Mouse (Mus musculus): Measurements from ENCODE around the gene Mthfsl. TPM values are rescaled to one million over a fixed set of nuclear protein-coding genes. Genes with fewer than 3 reads are reported as not detected.
"Not testable (repeated sequence)": the region's sequence is repeated elsewhere in the genome, so short reads cannot be mapped to it uniquely, and the experiment has no call there.

The Mthfsl gene
- polyA plus RNA-seq, 1 experiment from 2014 or later = 24.3 TPM

GRCm38 (mm10) chr9:88714515-88714914, 5.6 kb downstream of the Mthfsl start:
- not testable (repeated sequence) for H3K9me3 ChIP-seq; H3K27ac ChIP-seq; H3K4me1 ChIP-seq; H3K27me3 ChIP-seq (ENCODE audit: poor library complexity, severe bottlenecking); DNase-seq (ENCODE audit: extremely low spot score, low spot score); H3K4me3 ChIP-seq; H3K36me3 ChIP-seq (replicated peaks)
- 91% methylated on average over 5 of the region's 5 CpGs for WGBS

DNA sequence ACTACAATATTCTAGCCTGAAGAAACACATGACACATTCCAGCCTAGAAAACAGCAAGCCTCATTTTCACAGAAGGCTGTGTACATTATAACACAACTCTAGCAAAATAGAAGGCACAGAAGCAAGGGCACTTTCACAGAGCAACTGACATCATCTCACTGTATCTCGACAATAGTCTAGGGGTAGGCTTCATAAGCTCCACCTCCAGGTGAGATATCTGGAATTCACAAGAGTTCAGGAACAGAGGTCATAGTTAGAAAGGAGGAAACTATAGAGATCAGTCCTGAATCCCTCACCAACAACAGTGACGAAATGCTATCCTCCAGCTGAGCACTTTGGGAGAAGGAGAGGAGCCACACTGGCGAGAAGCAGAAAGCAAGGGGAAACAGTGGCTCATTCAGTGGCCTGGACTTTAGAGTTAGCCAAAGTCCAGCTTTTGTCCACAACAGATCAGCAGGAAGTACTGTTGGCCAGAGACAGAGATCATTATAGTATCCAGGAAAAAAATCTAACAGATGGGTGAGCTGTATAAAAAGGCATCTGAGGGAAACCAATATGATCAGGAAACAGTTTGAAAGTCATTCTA, 7.8 kb downstream of the Mthfsl start:
- not testable (repeated sequence) for H3K27ac ChIP-seq; H3K27me3 ChIP-seq (ENCODE audit: poor library complexity, severe bottlenecking); H3K36me3 ChIP-seq (replicated peaks); DNase-seq (ENCODE audit: extremely low spot score, low spot score); H3K4me3 ChIP-seq; H3K9me3 ChIP-seq; H3K4me1 ChIP-seq
- WGBS = 84% methylated on average over 3 of the region's 3 CpGs

DNA sequence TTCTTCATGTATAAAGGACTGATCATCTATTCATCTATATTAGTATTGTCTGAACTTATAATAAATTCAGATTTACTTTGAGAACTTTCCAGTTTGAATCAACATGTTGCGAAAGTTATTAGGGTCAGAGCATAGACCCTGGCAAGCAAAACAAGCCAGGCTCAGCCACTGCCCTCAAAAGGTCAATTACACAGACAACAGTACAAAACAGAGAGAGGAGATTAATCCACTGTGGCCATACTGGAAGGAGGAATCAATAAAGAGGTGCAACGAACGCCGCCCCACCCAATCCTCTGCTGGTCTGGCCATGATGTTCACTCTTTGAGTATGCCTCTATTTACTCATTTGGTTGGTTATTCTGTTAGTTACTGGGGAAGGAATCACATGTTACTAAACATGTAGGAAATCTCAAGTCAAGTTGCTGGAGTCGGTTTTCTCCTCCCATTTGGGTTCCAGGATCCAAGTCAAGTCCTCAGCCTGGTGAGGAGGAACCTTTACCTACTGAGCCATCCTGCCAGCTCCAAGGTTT, 9.1 kb downstream of the Mthfsl start:
- not testable (repeated sequence) for DNase-seq (ENCODE audit: extremely low spot score, low spot score); H3K27me3 ChIP-seq (ENCODE audit: poor library complexity, severe bottlenecking); H3K27ac ChIP-seq; H3K4me3 ChIP-seq; H3K4me1 ChIP-seq; H3K36me3 ChIP-seq (replicated peaks); H3K9me3 ChIP-seq
- 88% methylated on average over 4 of the region's 5 CpGs for WGBS

- not testable (repeated sequence) for H3K9me3 ChIP-seq; DNase-seq (ENCODE audit: extremely low spot score, low spot score); H3K4me3 ChIP-seq; H3K4me1 ChIP-seq; H3K27ac ChIP-seq; H3K36me3 ChIP-seq (replicated peaks); H3K27me3 ChIP-seq (ENCODE audit: poor library complexity, severe bottlenecking)
- 83% methylated on average over 2 of the region's 2 CpGs for WGBS
Measured at GRCm38 (mm10) chr9:88710439-88710838, 9.7 kb downstream of the Mthfsl start.

DNA sequence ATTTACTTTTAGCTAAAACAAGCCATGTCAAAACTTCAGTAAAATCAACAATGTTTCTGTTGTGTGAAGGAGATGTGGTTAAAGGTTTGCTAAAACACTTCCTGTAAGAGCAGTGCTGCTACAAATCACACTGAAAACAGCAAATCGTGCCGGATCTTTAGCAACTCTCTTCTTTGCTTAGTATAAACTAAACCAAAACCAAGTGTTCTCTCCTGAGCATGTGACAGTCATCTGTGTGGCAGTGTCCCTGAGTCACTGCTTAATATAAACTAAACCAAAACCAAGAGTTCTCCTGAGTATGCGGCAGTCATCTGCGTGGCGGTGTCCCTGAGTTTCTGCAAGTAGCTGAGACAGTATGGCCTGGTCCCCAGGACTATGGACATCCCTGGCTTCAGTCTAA, 10.3 kb downstream of the Mthfsl start:
- not testable (repeated sequence) for H3K9me3 ChIP-seq; H3K36me3 ChIP-seq (replicated peaks); H3K4me1 ChIP-seq; H3K4me3 ChIP-seq; DNase-seq (ENCODE audit: extremely low spot score, low spot score); H3K27ac ChIP-seq; H3K27me3 ChIP-seq (ENCODE audit: poor library complexity, severe bottlenecking)
- WGBS = 96% methylated on average over 5 of the region's 5 CpGs

DNA sequence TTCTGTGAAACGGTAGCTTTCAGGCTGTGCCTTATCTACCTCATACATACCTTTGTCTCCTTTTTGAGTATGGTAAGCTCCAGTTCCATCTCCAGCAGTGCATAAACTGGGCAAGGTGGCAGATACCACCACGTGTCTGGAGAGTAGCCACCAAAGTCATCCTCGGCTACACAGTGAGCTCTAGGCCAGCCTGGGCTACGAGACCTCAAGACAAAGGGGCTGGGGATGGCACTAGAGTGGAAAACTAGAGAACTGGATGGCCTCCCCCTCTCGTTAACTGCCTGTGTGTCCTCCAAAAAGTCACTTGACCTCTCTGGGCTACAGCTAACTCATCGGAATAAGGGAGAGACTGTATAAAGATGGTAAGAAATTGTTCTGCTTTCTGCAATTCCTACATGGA, 10.8 kb downstream of the Mthfsl start:
- Histone ChIP-seq H3K36me3 (replicated peaks) (no peaks in the 10 kb centered on the region), H3K4me1 (no peaks in the 10 kb centered on the region), H3K27me3 (ENCODE audit: poor library complexity, severe bottlenecking) (no peaks in the 10 kb centered on the region), H3K27ac (no peak overlapping the region), H3K9me3 (no peaks in the 10 kb centered on the region), H3K4me3 (no peak overlapping the region)
- no peak for DNase-seq (ENCODE audit: extremely low spot score, low spot score)
- WGBS = 90% methylated on average over 6 of the region's 6 CpGs

GRCm38 (mm10) chr9:88706700-88707099, 13.4 kb downstream of the Mthfsl start:
- H3K36me3 ChIP-seq (replicated peaks) = no peaks in the 10 kb centered on the region
- H3K4me3 ChIP-seq = no peak overlapping the region
- no peaks in the 10 kb centered on the region for H3K4me1 ChIP-seq
- no peaks in the 10 kb centered on the region for H3K27me3 ChIP-seq (ENCODE audit: poor library complexity, severe bottlenecking)
- H3K27ac ChIP-seq = no peak overlapping the region
- DNase-seq (ENCODE audit: extremely low spot score, low spot score) = no peak
- no peaks in the 10 kb centered on the region for H3K9me3 ChIP-seq
- 72% methylated on average over 4 of the region's 4 CpGs for WGBS

GRCm38 (mm10) chr9:88705157-88705556, 14.9 kb downstream of the Mthfsl start:
- not testable (repeated sequence) for H3K27ac ChIP-seq; H3K36me3 ChIP-seq (replicated peaks)

GRCm38 (mm10) chr9:88698746-88699145, 21.4 kb downstream of the Mthfsl start:
- not testable (repeated sequence) for H3K4me3 ChIP-seq; DNase-seq (ENCODE audit: extremely low spot score, low spot score); H3K9me3 ChIP-seq; H3K27me3 ChIP-seq (ENCODE audit: poor library complexity, severe bottlenecking); H3K27ac ChIP-seq; H3K4me1 ChIP-seq; H3K36me3 ChIP-seq (replicated peaks)
- no CpG with 5 or more reads among the region's 2 CpGs for WGBS

More at GRCm38 (mm10) chr9:88705157-88705556, 14.9 kb downstream of the Mthfsl start:
- WGBS = 88% methylated on average over 8 of the region's 8 CpGs
- H3K27me3 ChIP-seq (ENCODE audit: poor library complexity, severe bottlenecking); DNase-seq (ENCODE audit: extremely low spot score, low spot score); H3K4me3 ChIP-seq; H3K9me3 ChIP-seq; H3K4me1 ChIP-seq: not testable (repeated sequence)

- not testable (repeated sequence) for H3K9me3 ChIP-seq; H3K27ac ChIP-seq; H3K36me3 ChIP-seq (replicated peaks); H3K4me3 ChIP-seq; H3K4me1 ChIP-seq; DNase-seq (ENCODE audit: extremely low spot score, low spot score); H3K27me3 ChIP-seq (ENCODE audit: poor library complexity, severe bottlenecking)
- 84% methylated on average over 2 of the region's 2 CpGs for WGBS
Measured at GRCm38 (mm10) chr9:88691307-88691706, 28.8 kb downstream of the Mthfsl start.

DNA sequence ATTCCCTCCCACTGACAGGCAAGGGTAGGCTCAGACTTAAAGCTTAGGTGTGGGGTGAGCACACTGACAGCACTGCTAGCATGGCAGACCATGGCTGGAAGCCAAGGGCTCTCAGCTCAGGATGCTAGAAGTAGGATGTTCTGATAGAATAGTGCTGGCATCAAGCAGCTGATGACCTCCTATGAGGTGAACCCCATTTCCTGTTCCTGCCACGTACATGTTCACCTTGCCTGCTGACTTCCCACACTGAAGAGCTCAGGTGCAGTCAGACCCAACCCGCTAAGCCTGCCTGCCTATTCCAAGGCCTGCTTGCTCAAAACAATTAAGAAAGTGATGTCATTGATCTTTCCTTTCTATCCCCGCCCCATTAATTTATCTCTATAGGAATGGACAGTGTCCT, 30.6 kb downstream of the Mthfsl start:
- not testable (repeated sequence) for H3K4me1 ChIP-seq; H3K36me3 ChIP-seq (replicated peaks); H3K27me3 ChIP-seq (ENCODE audit: poor library complexity, severe bottlenecking); H3K9me3 ChIP-seq; H3K27ac ChIP-seq; DNase-seq (ENCODE audit: extremely low spot score, low spot score); H3K4me3 ChIP-seq
- 90% methylated on average over 3 of the region's 3 CpGs for WGBS

GRCm38 (mm10) chr9:88686719-88687118, 33.4 kb downstream of the Mthfsl start:
- H3K27ac ChIP-seq; H3K4me3 ChIP-seq; H3K36me3 ChIP-seq (replicated peaks); H3K9me3 ChIP-seq; DNase-seq (ENCODE audit: extremely low spot score, low spot score); H3K27me3 ChIP-seq (ENCODE audit: poor library complexity, severe bottlenecking); H3K4me1 ChIP-seq: not testable (repeated sequence)
- WGBS = 73% methylated on average over 1 of the region's 1 CpGs

- H3K27ac ChIP-seq; H3K4me1 ChIP-seq; DNase-seq (ENCODE audit: extremely low spot score, low spot score); H3K27me3 ChIP-seq (ENCODE audit: poor library complexity, severe bottlenecking); H3K36me3 ChIP-seq (replicated peaks); H3K9me3 ChIP-seq; H3K4me3 ChIP-seq: not testable (repeated sequence)
Measured at GRCm38 (mm10) chr9:88658341-88658740, 61.8 kb downstream of the Mthfsl start.

GRCm38 (mm10) chr9:88650742-88651141, 69.4 kb downstream of the Mthfsl start:
- not testable (repeated sequence) for H3K36me3 ChIP-seq (replicated peaks); H3K27me3 ChIP-seq (ENCODE audit: poor library complexity, severe bottlenecking); H3K4me1 ChIP-seq; DNase-seq (ENCODE audit: extremely low spot score, low spot score); H3K27ac ChIP-seq; H3K4me3 ChIP-seq; H3K9me3 ChIP-seq
- WGBS = 95% methylated on average over 13 of the region's 15 CpGs
